Mouse (Mus musculus): ENCODE results near the gene Ccdc59.

- no peak for TF ChIP-seq ZNF384 (IDR thresholded peaks at IDR 0.05; ENCODE audit: low read depth, low read length)
- TF ChIP-seq HCFC1 (IDR thresholded peaks at IDR 0.05; ENCODE audit: borderline replicate concordance, insufficient read depth, low read length): no peak
- 0 out of 2 replicates have a peak, but pooled peaks have one; percentile 46 for TF ChIP-seq ZC3H11A (IDR thresholded peaks at IDR 0.05; ENCODE audit: borderline replicate concordance, low read depth, low read length)
These were observed 26.4 kb downstream of the Ccdc59 start for GRCm38 (mm10) chr10:105867312-105867711.

All from ES-E14 (cell line).